Mouse (Mus musculus) heart, embryonic 13.5 days (tissue): Measurements from ENCODE around the gene Hs6st3. TPM values are rescaled to one million over a fixed set of nuclear protein-coding genes. Genes with fewer than 3 reads are reported as not detected.
"Not testable (repeated sequence)": the region's sequence is repeated elsewhere in the genome, so short reads cannot be mapped to it uniquely, and the experiment has no call there.

Experiments
- ATAC-seq: fragments of 200-750 bp; cut with Nextera tagmentation; 2 replicates; pipeline ENCODE4 v1.8.0; 2017; ENCODE audit warnings: moderate TSS enrichment; ENCODE audit not compliant: insufficient number of reproducible peaks, low FRiP score, low TSS enrichment; ENCODE audit errors: extremely low read depth
- H3K27ac ChIP-seq: fragments of 300-500 bp; sonication (generic); replicated peaks from 2 replicates; pipeline ENCODE4 v1.5.1; 2015; ENCODE audit warnings: moderate library complexity, mild to moderate bottlenecking, inconsistent platforms
- H3K27me3 ChIP-seq: fragments of 300-500 bp; sonication (generic); replicated peaks from 2 replicates; pipeline ENCODE4 v1.6.1; 2015; ENCODE audit warnings: mild to moderate bottlenecking, inconsistent platforms
- H3K36me3 ChIP-seq: fragments of 300-500 bp; sonication (generic); 2 replicates; pipeline ENCODE4 v1.6.1; 2015; ENCODE audit warnings: mild to moderate bottlenecking, inconsistent platforms
- H3K4me1 ChIP-seq: fragments of 300-500 bp; sonication (generic); 2 replicates; pipeline ENCODE4 v1.6.1; 2015; ENCODE audit warnings: inconsistent platforms
- H3K4me2 ChIP-seq: fragments of 300-500 bp; sonication (generic); 2 replicates; pipeline ENCODE4 v1.6.1; 2015; ENCODE audit warnings: inconsistent platforms, mild to moderate bottlenecking, moderate library complexity
- H3K4me3 ChIP-seq: fragments of 300-500 bp; sonication (generic); 2 replicates; pipeline ENCODE4 v1.5.1; 2015; ENCODE audit warnings: moderate library complexity, mild to moderate bottlenecking, inconsistent platforms
- H3K9ac ChIP-seq: fragments of 300-500 bp; sonication (generic); 2 replicates; pipeline ENCODE4 v1.6.1; 2015; ENCODE audit warnings: inconsistent platforms, mild to moderate bottlenecking, moderate library complexity
- H3K9me3 ChIP-seq: fragments of 300-500 bp; sonication (generic); 2 replicates; pipeline ENCODE4 v1.6.1; 2016; ENCODE audit warnings: inconsistent platforms
- WGBS: fragments of 180-500 bp; shearing (Covaris S2); methylation state at CpG from one replicate; pipeline ENCODE4 v1.1.7; 2015; ENCODE audit warnings: mixed read lengths; 5-methylcytosine and 5-hydroxymethylcytosine counted together
- polyA plus RNA-seq: library from polyadenylated mRNA; unstranded; fragments of >200 nt; fragmentation: Nextera tagmentation; extraction: Ambion mirVana; gene quantifications from 2 replicates; pipeline ENCODE4 v1.2.1, GENCODE M21; 2015

Hs6st3 gene
- polyA plus RNA-seq, 1 experiment from 2014 or later, result not detected

- Histone ChIP-seq H3K27ac (no peak overlapping the region), H3K27me3 (no peaks in the 10 kb centered on the region), H3K4me3 (no peak overlapping the region), H3K9ac (no peak overlapping the region), H3K4me1 (no peaks in the 10 kb centered on the region), H3K9me3 (no peaks in the 10 kb centered on the region), H3K4me2 (no peak overlapping the region), H3K36me3 (no peaks in the 10 kb centered on the region)
- no peak for ATAC-seq
- WGBS, result 66% methylated on average over 10 of the region's 10 CpGs
These were observed 112.2 kb downstream of the Hs6st3 start for GRCm38 (mm10) chr14:119250353-119250752.

GRCm38 (mm10) chr14:119255396-119255795, 117.3 kb downstream of the Hs6st3 start:
- peaks cover 5% of the 10 kb centered on the region for H3K4me1 ChIP-seq
- no peak overlapping the region for H3K4me2 ChIP-seq
- no peak for ATAC-seq
- H3K27me3 ChIP-seq, result no peaks in the 10 kb centered on the region
- WGBS, result 66% methylated on average over 3 of the region's 3 CpGs
- no peak overlapping the region for H3K4me3 ChIP-seq
- no peaks in the 10 kb centered on the region for H3K9me3 ChIP-seq
- no peaks in the 10 kb centered on the region for H3K36me3 ChIP-seq
- no peak overlapping the region for H3K27ac ChIP-seq
- no peak overlapping the region for H3K9ac ChIP-seq

DNA sequence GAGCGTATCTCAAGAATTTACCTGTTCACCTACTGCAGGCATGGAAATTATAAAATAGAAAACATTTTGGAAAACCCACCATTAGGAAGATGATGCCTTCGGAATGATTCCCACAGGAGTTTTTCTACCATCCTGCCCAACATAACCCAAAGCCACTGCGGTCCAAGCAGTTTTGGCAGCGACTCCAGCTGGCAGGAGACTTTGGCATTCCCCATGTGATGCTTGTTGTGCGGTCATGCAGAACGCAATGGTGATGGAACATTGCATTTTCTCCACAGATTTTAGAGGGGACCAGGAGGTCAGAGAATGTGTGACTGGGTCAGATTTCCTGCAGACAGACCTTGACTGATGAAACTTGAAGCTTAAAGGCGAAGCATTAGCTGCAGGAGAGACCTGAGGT, 118.9 kb downstream of the Hs6st3 start:
- Histone ChIP-seq H3K9ac (no peak overlapping the region), H3K4me3 (no peak overlapping the region), H3K27me3 (no peaks in the 10 kb centered on the region), H3K27ac (no peak overlapping the region), H3K9me3 (no peaks in the 10 kb centered on the region), H3K4me2 (no peak overlapping the region), H3K36me3 (no peaks in the 10 kb centered on the region), H3K4me1 (peaks cover 11% of the 10 kb centered on the region)
- 75% methylated on average over 7 of the region's 7 CpGs for WGBS
- ATAC-seq, result no peak

DNA sequence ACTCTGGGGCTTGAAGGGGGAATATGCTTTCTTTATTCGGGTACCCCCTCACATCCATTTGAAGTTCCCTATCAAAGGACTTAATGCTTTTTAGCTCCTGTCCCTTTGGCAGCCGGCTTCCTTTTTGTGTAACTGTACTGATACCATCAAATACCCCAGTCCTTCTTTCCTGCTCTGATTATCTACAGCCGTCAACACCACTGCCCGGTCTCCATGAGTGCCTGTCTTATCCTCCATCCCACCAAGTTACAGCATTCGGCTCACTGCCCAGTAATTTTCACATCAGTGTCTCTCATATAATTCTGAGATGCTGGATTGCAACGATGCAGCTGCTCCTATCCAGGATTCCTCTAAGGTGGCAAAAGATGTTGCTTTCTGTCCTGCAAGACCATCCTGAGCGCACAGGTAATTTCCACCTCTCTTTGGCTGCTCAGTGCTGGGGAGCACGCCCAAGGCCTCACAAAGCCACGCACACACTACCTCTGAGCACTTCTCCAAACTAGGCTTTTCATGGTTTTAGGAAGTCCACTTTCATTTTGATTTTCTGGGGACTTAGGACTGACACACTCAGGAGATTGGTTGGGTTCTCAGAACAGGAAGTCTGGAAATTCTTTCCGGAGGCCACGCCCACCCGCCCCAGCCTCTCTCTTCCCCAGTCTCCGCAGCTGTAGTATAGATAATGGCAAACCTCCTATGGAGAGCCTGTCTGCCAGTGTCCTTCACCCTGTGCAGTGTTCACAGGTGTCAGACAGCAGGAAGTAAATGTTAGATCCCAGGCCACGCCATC, 122.2 kb downstream of the Hs6st3 start:
- Histone ChIP-seq H3K4me1 (peaks cover 11% of the 10 kb centered on the region), H3K4me3 (peak overlapping the region; percentile 30), H3K9me3 (no peaks in the 10 kb centered on the region), H3K9ac (0 out of 2 replicates have a peak overlapping the region, but pooled peaks have one; percentile 5), H3K27me3 (no peaks in the 10 kb centered on the region), H3K27ac (0 out of 2 replicates have a peak overlapping the region, but pooled peaks have one; percentile 5), H3K4me2 (peak overlapping the region; percentile 58), H3K36me3 (no peaks in the 10 kb centered on the region)
- peak; percentile 19; the same call in 1 of the 2 replicates for ATAC-seq
- 33% methylated on average over 14 of the region's 14 CpGs for WGBS

GRCm38 (mm10) chr14:119266334-119266733, 128.2 kb downstream of the Hs6st3 start:
- H3K4me2 ChIP-seq, result no peak overlapping the region
- H3K27me3 ChIP-seq, result no peaks in the 10 kb centered on the region
- no peaks in the 10 kb centered on the region for H3K9me3 ChIP-seq
- H3K9ac ChIP-seq, result no peak overlapping the region
- no peaks in the 10 kb centered on the region for H3K36me3 ChIP-seq
- no peaks in the 10 kb centered on the region for H3K4me1 ChIP-seq
- WGBS, result 70% methylated on average over 7 of the region's 7 CpGs
- no peak overlapping the region for H3K4me3 ChIP-seq
- no peak overlapping the region for H3K27ac ChIP-seq
- no peak for ATAC-seq

DNA sequence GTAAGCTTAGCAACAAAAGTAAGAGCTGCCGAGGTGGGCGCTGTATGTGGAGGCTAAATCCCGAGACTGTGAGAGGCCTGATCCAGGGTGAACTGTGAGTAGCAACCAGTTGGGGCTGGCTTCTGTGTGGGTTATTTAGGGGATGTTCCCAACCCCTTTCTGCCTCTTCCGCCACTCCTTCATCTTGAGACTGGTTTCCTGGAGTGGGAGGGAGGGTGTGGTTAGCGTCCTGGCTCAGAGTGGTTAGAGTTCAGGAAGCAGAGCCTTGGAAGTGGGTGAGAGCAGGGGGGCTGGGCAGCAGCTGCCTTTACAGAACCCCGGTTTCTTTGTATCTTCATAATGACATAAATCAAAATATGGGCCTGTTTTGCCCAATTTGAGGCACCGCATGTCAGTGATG, 134.9 kb downstream of the Hs6st3 start:
- 61% methylated on average over 7 of the region's 7 CpGs for WGBS
- H3K36me3 ChIP-seq, result no peaks in the 10 kb centered on the region
- no peak for ATAC-seq
- H3K9me3 ChIP-seq, result no peaks in the 10 kb centered on the region
- H3K4me2 ChIP-seq, result no peak overlapping the region
- no peak overlapping the region for H3K9ac ChIP-seq
- no peaks in the 10 kb centered on the region for H3K27me3 ChIP-seq
- H3K4me1 ChIP-seq, result no peaks in the 10 kb centered on the region
- H3K27ac ChIP-seq, result no peak overlapping the region
- H3K4me3 ChIP-seq, result no peak overlapping the region

DNA sequence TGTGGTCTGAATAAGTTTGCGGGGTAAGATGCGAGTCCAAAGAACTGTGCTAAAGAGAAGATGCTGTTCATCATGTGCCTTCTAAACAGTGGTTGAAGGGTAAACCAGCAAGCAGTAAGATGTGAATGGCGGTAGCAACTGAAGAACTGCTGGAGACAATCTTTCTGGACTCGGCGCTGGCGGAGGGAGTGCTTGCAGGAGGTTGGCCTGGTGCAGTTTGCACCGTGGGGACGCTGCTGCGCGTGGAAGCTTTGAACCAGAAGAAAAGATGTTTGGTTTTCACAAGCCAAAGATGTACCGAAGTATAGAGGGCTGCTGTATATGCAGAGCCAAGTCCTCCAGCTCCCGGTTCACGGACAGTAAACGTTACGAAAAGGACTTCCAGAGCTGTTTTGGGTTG, 140.0 kb downstream of the Hs6st3 start:
- 87% methylated on average over 15 of the region's 15 CpGs for WGBS
- H3K4me3 ChIP-seq, H3K9ac ChIP-seq, H3K4me2 ChIP-seq, H3K27ac ChIP-seq, H3K27me3 ChIP-seq, H3K9me3 ChIP-seq, H3K4me1 ChIP-seq, H3K36me3 ChIP-seq, ATAC-seq: not testable (repeated sequence)

- no peak overlapping the region for H3K27ac ChIP-seq
- 80% methylated on average over 3 of the region's 3 CpGs for WGBS
- H3K9me3 ChIP-seq, result no peaks in the 10 kb centered on the region
- H3K36me3 ChIP-seq, result no peaks in the 10 kb centered on the region
- no peak overlapping the region for H3K9ac ChIP-seq
- ATAC-seq, result no peak
- no peaks in the 10 kb centered on the region for H3K4me1 ChIP-seq
- no peak overlapping the region for H3K4me2 ChIP-seq
- no peaks in the 10 kb centered on the region for H3K27me3 ChIP-seq
- no peak overlapping the region for H3K4me3 ChIP-seq
These were observed 145.8 kb downstream of the Hs6st3 start for GRCm38 (mm10) chr14:119283951-119284350.

- no peak for ATAC-seq
- H3K4me2 ChIP-seq, result no peak overlapping the region
- H3K4me3 ChIP-seq, result no peak overlapping the region
- no peak overlapping the region for H3K27ac ChIP-seq
- no peaks in the 10 kb centered on the region for H3K27me3 ChIP-seq
- no peaks in the 10 kb centered on the region for H3K9me3 ChIP-seq
- no peak overlapping the region for H3K9ac ChIP-seq
- no peaks in the 10 kb centered on the region for H3K36me3 ChIP-seq
- no peaks in the 10 kb centered on the region for H3K4me1 ChIP-seq
- WGBS, result 31% methylated on average over 1 of the region's 1 CpGs
These were observed 151.5 kb downstream of the Hs6st3 start for GRCm38 (mm10) chr14:119289668-119290067.

DNA sequence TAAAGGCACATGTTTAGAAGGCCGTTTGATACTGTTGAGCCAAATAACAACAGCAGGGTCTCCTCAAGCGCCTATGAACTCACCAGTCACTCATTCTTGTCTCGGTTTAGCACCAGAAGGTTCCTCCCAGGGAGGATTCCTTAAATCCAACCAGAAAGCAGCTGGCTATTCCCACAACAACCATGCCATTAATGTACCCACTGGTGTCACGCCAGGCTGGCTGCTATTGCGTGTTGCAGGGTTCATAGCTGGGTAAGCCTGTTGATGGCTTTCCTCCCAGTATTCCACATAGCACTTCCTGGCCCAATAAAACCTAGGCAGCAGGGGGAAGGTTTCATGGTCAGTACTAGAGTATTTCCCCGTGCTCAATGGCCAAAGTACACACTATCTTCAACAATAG, 155.9 kb downstream of the Hs6st3 start:
- 73% methylated on average over 6 of the region's 6 CpGs for WGBS
- ATAC-seq, result no peak
- H3K4me2 ChIP-seq, result no peak overlapping the region
- no peak overlapping the region for H3K27ac ChIP-seq
- no peaks in the 10 kb centered on the region for H3K27me3 ChIP-seq
- no peaks in the 10 kb centered on the region for H3K4me1 ChIP-seq
- no peaks in the 10 kb centered on the region for H3K36me3 ChIP-seq
- no peak overlapping the region for H3K4me3 ChIP-seq
- no peaks in the 10 kb centered on the region for H3K9me3 ChIP-seq
- H3K9ac ChIP-seq, result no peak overlapping the region

DNA sequence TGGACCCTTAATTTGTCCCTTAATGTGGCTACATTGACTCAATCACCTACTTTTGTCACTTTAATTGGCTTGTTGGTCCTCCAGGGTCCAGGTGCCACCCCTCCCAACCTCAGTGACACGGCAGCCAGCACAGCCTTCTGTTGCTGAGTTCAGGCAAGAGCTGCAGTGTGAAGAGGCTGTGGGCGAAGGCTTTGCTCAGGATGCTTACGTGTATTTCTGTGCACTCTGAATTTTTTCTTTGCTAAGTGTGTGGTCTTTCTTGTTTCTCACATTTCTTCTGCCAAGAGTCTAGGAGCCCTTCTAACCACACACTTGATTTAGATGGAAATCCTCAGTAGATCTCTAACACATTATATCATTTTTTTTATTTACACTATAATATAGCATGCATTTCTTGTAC, 168.3 kb downstream of the Hs6st3 start:
- ATAC-seq, result no peak
- Histone ChIP-seq H3K27me3 (no peaks in the 10 kb centered on the region), H3K4me1 (no peaks in the 10 kb centered on the region; the same call in 1 of the 2 replicates), H3K9ac (no peak overlapping the region), H3K9me3 (no peaks in the 10 kb centered on the region), H3K36me3 (no peaks in the 10 kb centered on the region), H3K4me2 (no peak overlapping the region), H3K27ac (no peak overlapping the region), H3K4me3 (no peak overlapping the region)
- 68% methylated on average over 3 of the region's 3 CpGs for WGBS

- no peak for ATAC-seq
- Histone ChIP-seq H3K4me3 (no peak overlapping the region), H3K27me3 (no peaks in the 10 kb centered on the region), H3K4me1 (no peaks in the 10 kb centered on the region), H3K27ac (no peak overlapping the region), H3K4me2 (no peak overlapping the region), H3K36me3 (no peaks in the 10 kb centered on the region), H3K9ac (no peak overlapping the region), H3K9me3 (no peaks in the 10 kb centered on the region)
- WGBS, result 63% methylated on average over 2 of the region's 2 CpGs
These were observed 180.2 kb downstream of the Hs6st3 start for GRCm38 (mm10) chr14:119318379-119318778.
